Mouse (Mus musculus): ENCODE results near the gene H2-K1. TPM values are rescaled to one million over a fixed set of nuclear protein-coding genes. Genes with fewer than 3 reads are reported as not detected.
A peak's percentile ranks its signal among the peaks of the same experiment; 100 is the strongest.

The H2-K1 gene
- polyA plus RNA-seq, 1 experiment = 98.4 TPM

DNA sequence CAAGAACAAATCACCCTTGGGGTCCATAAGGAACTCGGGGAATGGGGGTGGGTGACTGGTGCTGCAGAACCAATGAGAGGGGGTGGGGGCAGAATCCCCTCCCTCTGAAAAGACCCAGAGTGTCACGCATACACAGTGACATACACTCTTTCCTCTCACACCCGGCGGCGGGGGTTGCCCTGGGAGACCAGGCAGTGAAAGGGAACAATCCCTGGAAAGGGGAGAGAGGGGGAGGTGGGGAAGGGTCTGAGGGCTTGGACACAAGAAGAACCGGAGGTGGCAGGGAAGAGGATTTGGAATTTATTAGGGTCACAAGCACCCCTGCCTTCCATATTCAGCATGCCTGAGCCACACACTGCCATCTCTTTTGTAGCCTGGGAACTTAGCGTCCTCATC is 25.6 kb upstream of the H2-K1 start:
- TF ChIP-seq POLR2A (IDR thresholded peaks at IDR 0.05; ENCODE audit: insufficient read depth, low read length) (no peak), EP300 (IDR thresholded peaks at IDR 0.05; ENCODE audit: insufficient read depth, low read depth, low read length) (no peak), CTCF (IDR thresholded peaks at IDR 0.05; ENCODE audit: low read depth, low read length) (no peak)
- Histone ChIP-seq H3K36me3 (ENCODE audit: control insufficient read depth, insufficient read depth, low read length, poor library complexity, severe bottlenecking) (peaks cover 20% of the 10 kb centered on the region), H3K4me3 (ENCODE audit: low read depth, low read length) (no peak overlapping the region), H3K27ac (ENCODE audit: insufficient read depth, low read length) (no peak overlapping the region), H3K4me1 (ENCODE audit: control insufficient read depth, insufficient read depth, low read length) (peaks cover 8% of the 10 kb centered on the region), H3K27me3 (ENCODE audit: control insufficient read depth, insufficient read depth, low read length, poor library complexity, severe bottlenecking) (no peaks in the 10 kb centered on the region), H3K9me3 (replicated peaks; ENCODE audit: control insufficient read depth, insufficient read depth, low read length, poor library complexity, severe bottlenecking) (peaks cover 2% of the 10 kb centered on the region; the same call in 1 of the 2 replicates), H3K9ac (ENCODE audit: low read depth, poor library complexity, severe bottlenecking) (peak overlapping the region; percentile 92)

DNA sequence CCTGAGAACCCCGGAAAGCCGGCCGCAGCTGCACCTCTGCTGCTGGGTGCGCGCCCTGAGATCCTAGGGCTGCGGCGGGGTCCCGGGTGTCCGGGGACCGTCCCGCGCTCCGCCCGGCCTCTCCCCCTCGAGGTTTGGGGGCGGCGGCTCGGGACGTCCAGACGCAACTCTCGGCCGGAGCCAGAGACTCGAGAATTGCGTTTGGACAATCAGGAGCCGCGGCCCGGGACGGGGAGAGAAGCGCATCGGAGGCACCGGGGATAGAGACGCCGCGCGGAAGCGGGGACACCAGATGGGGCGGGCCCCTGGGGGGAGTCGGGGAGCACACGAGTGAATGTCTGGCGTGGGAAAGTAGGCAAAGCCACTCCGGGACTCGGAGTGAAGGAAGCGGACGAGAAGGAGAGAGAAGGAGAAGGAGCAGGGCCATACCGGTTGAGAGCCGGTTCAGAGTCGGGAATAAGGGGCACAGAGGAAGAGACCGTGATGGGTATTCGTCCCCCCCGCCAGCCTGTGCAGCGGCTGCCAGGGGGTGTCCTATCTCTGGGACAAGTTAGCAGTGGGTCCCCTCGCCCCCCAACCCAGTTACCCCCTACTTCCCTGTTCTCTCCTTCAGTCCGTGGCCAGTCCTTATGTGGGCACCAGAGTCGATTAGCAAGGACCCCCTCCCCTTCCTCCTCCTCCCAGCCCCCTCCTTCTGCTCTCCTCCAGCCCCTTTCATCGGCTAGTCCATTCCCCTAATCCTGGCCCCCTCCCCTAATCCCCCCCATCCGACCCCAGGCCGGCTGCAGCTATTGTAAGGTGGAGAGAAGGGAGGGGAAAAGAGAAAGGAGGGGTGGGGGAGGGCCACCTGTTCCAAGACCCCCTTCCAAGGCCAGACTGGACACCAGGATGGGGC is 25.0 kb upstream of the H2-K1 start:
- Histone ChIP-seq H3K4me1 (ENCODE audit: control insufficient read depth, insufficient read depth, low read length) (peaks cover 8% of the 10 kb centered on the region), H3K27me3 (ENCODE audit: control insufficient read depth, insufficient read depth, low read length, poor library complexity, severe bottlenecking) (no peaks in the 10 kb centered on the region), H3K27ac (ENCODE audit: insufficient read depth, low read length) (no peak overlapping the region), H3K9ac (ENCODE audit: low read depth, poor library complexity, severe bottlenecking) (peak overlapping the region; percentile 92), H3K9me3 (replicated peaks; ENCODE audit: control insufficient read depth, insufficient read depth, low read length, poor library complexity, severe bottlenecking) (peaks cover 5% of the 10 kb centered on the region; the same call in 1 of the 2 replicates), H3K4me3 (ENCODE audit: low read depth, low read length) (peak overlapping the region; percentile 74), H3K36me3 (ENCODE audit: control insufficient read depth, insufficient read depth, low read length, poor library complexity, severe bottlenecking) (peaks cover 18% of the 10 kb centered on the region)
- TF ChIP-seq POLR2A (IDR thresholded peaks at IDR 0.05; ENCODE audit: insufficient read depth, low read length) = no peak
- TF ChIP-seq CTCF (IDR thresholded peaks at IDR 0.05; ENCODE audit: low read depth, low read length) = no peak
- no peak for TF ChIP-seq EP300 (IDR thresholded peaks at IDR 0.05; ENCODE audit: insufficient read depth, low read depth, low read length)

DNA sequence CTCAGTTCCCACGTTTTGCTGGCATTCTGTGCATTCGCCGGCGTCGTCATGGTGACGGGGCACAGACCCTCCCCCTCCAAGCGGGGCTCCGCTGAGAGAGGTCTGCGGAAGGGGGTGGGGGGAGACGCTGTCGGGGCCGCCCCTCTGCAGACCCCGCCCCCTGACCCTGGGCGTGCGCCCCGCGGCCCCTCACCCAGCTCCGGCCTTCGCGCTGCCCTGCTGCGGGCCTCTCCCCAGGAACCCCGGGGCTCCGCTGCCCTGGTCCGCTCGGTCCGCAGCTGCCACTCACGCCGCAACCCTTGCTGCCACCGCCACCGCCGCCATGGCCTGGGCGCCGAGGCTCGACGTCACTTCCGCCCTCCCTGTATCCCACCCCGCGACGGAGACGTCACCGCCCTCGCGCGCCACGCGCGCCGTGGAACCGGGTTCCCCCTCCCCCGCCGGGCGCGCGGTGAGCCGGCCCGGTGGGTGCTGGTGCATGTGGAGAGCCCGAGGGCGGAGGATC is 24.2 kb upstream of the H2-K1 start, which contains the start of gene Ring1:
Ring1 (minus strand) TSS at position 364 of the 505 bp plus-strand sequence.
- no peak within 1 kb of the TSS for H3K27ac ChIP-seq (ENCODE audit: insufficient read depth, low read length)
- peaks cover 8% of the 10 kb centered on the region for H3K4me1 ChIP-seq (ENCODE audit: control insufficient read depth, insufficient read depth, low read length)
- peaks cover 12% of the 10 kb centered on the region for H3K9me3 ChIP-seq (replicated peaks; ENCODE audit: control insufficient read depth, insufficient read depth, low read length, poor library complexity, severe bottlenecking)
- H3K36me3 ChIP-seq (ENCODE audit: control insufficient read depth, insufficient read depth, low read length, poor library complexity, severe bottlenecking) = peaks cover 11% of the 10 kb centered on the region
- TF ChIP-seq EP300 (IDR thresholded peaks at IDR 0.05; ENCODE audit: insufficient read depth, low read depth, low read length) (no peak), POLR2A (IDR thresholded peaks at IDR 0.05; ENCODE audit: insufficient read depth, low read length) (peak; percentile 9)
- H3K9ac ChIP-seq (ENCODE audit: low read depth, poor library complexity, severe bottlenecking) = peak within 1 kb of the TSS; percentile 92
- peak within 1 kb of the TSS; percentile 74 for H3K4me3 ChIP-seq (ENCODE audit: low read depth, low read length)
- no peaks in the 10 kb centered on the region for H3K27me3 ChIP-seq (ENCODE audit: control insufficient read depth, insufficient read depth, low read length, poor library complexity, severe bottlenecking)

DNA sequence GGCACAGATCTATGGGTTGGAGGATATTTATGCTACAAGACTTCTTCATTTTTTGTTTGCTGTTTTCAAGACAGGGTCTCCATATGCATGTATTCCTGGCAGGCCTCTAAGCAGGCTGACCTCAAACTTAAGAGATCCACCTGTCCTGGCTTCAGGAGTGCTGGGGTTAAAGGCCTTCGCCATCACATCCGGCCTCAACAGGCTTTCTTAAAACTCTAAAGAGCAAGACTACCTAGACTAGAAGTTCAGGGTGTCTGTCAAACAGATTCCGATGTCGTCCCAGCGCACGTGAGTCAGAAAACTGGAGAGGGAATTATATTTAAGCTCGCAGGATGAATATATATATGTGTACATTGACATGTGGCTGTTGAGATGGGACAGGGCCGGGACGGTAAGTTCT is 23.5 kb upstream of the H2-K1 start:
- H3K4me3 ChIP-seq (ENCODE audit: low read depth, low read length) = peak overlapping the region; percentile 74; the same call in 1 of the 2 replicates
- H3K9ac ChIP-seq (ENCODE audit: low read depth, poor library complexity, severe bottlenecking) = peak overlapping the region; percentile 92; the same call in 1 of the 2 replicates
- H3K27me3 ChIP-seq (ENCODE audit: control insufficient read depth, insufficient read depth, low read length, poor library complexity, severe bottlenecking) = no peaks in the 10 kb centered on the region
- no peak for TF ChIP-seq CTCF (IDR thresholded peaks at IDR 0.05; ENCODE audit: low read depth, low read length)
- TF ChIP-seq EP300 (IDR thresholded peaks at IDR 0.05; ENCODE audit: insufficient read depth, low read depth, low read length) = no peak
- TF ChIP-seq POLR2A (IDR thresholded peaks at IDR 0.05; ENCODE audit: insufficient read depth, low read length) = no peak
- H3K4me1 ChIP-seq (ENCODE audit: control insufficient read depth, insufficient read depth, low read length) = peaks cover 8% of the 10 kb centered on the region
- peaks cover 4% of the 10 kb centered on the region; the same call in 1 of the 2 replicates for H3K36me3 ChIP-seq (ENCODE audit: control insufficient read depth, insufficient read depth, low read length, poor library complexity, severe bottlenecking)
- no peak overlapping the region for H3K27ac ChIP-seq (ENCODE audit: insufficient read depth, low read length)
- peaks cover 16% of the 10 kb centered on the region for H3K9me3 ChIP-seq (replicated peaks; ENCODE audit: control insufficient read depth, insufficient read depth, low read length, poor library complexity, severe bottlenecking)

DNA sequence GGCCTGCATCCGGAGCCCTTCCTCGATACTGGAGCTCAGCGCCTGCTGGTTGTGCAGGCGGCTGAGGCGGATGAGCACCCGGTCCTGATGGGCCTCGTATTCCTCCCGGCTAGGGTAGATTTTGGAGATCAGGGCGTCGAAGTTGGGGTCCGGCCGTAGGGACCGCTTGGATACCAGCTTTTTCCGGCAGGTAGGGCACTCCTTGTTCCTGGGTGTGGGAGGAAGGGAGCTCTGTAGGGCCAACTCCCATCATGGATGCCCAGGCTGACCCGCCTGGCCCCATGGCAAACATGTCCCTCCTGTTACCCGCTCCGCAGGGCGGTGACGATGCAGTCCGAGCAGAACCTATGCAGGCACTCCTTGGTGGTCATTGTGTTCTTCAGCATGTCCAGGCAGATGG is 22.8 kb upstream of the H2-K1 start:
- Histone ChIP-seq H3K4me3 (ENCODE audit: low read depth, low read length) (peak overlapping the region; percentile 18), H3K9me3 (replicated peaks; ENCODE audit: control insufficient read depth, insufficient read depth, low read length, poor library complexity, severe bottlenecking) (peaks cover 19% of the 10 kb centered on the region), H3K9ac (ENCODE audit: low read depth, poor library complexity, severe bottlenecking) (peak overlapping the region; percentile 50; the same call in 1 of the 2 replicates), H3K4me1 (ENCODE audit: control insufficient read depth, insufficient read depth, low read length) (peaks cover 8% of the 10 kb centered on the region), H3K27me3 (ENCODE audit: control insufficient read depth, insufficient read depth, low read length, poor library complexity, severe bottlenecking) (no peaks in the 10 kb centered on the region), H3K36me3 (ENCODE audit: control insufficient read depth, insufficient read depth, low read length, poor library complexity, severe bottlenecking) (no peaks in the 10 kb centered on the region), H3K27ac (ENCODE audit: insufficient read depth, low read length) (no peak overlapping the region)
- no peak for TF ChIP-seq EP300 (IDR thresholded peaks at IDR 0.05; ENCODE audit: insufficient read depth, low read depth, low read length)
- no peak for TF ChIP-seq POLR2A (IDR thresholded peaks at IDR 0.05; ENCODE audit: insufficient read depth, low read length)
- TF ChIP-seq CTCF (IDR thresholded peaks at IDR 0.05; ENCODE audit: low read depth, low read length) = no peak

DNA sequence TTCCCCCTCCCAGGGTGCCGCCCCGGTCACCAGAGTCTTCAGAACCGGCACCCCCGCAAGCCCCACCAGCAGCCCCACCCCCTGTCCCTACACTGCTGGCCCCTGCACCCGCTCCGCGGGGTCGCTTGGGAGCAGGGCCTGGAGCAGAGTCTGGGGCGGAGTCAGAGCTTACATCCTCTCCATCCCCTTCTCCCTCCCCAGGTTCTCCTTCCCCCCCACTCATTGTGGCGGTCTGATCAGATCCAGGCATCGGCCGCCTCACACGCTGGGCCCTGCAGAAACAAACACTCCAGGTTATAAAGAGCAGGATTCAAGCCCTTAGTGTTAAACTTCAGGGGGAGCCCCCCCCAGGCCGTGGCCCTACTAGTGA is 22.3 kb upstream of the H2-K1 start:
- Histone ChIP-seq H3K27me3 (ENCODE audit: control insufficient read depth, insufficient read depth, low read length, poor library complexity, severe bottlenecking) (no peaks in the 10 kb centered on the region), H3K4me1 (ENCODE audit: control insufficient read depth, insufficient read depth, low read length) (peaks cover 8% of the 10 kb centered on the region), H3K27ac (ENCODE audit: insufficient read depth, low read length) (no peak overlapping the region), H3K9ac (ENCODE audit: low read depth, poor library complexity, severe bottlenecking) (peak overlapping the region; percentile 50; the same call in 1 of the 2 replicates), H3K36me3 (ENCODE audit: control insufficient read depth, insufficient read depth, low read length, poor library complexity, severe bottlenecking) (no peaks in the 10 kb centered on the region), H3K4me3 (ENCODE audit: low read depth, low read length) (no peak overlapping the region), H3K9me3 (replicated peaks; ENCODE audit: control insufficient read depth, insufficient read depth, low read length, poor library complexity, severe bottlenecking) (peaks cover 19% of the 10 kb centered on the region)
- TF ChIP-seq EP300 (IDR thresholded peaks at IDR 0.05; ENCODE audit: insufficient read depth, low read depth, low read length) = no peak
